Mouse (Mus musculus): ENCODE measurements at regions not wholly inside any gene's neighbourhood (a gene's known extent, or its start where the extent isn't known, plus 50 kb on each side); places are given as distances from the start of the nearest gene placed in this dataset.
A peak's percentile ranks its signal among the peaks of the same experiment; 100 is the strongest.
"Not testable (repeated sequence)": the region's sequence is repeated elsewhere in the genome, so short reads cannot be mapped to it uniquely, and the experiment has no call there.

DNA sequence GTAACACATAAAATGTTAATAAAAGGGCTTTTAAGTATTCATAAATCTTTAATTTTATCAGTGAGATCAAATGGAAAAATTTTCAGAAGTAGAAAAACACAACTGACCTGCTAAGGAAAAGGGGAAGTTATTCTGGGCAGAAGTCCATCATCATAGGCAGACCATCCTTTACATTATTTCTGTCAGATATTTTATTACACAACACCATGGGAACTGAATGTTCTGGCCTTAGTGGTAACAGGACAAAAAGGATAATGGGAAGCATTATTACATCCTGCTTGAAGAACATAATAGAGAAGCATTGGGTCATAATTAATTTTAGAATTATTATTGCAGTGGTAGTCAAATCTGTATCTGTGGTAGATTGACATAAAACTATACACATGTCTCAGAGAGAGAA is 603.5 kb upstream of the Gje1 start:
- no peak for DNase-seq (ENCODE audit: low spot score in 2 of 2)

DNA sequence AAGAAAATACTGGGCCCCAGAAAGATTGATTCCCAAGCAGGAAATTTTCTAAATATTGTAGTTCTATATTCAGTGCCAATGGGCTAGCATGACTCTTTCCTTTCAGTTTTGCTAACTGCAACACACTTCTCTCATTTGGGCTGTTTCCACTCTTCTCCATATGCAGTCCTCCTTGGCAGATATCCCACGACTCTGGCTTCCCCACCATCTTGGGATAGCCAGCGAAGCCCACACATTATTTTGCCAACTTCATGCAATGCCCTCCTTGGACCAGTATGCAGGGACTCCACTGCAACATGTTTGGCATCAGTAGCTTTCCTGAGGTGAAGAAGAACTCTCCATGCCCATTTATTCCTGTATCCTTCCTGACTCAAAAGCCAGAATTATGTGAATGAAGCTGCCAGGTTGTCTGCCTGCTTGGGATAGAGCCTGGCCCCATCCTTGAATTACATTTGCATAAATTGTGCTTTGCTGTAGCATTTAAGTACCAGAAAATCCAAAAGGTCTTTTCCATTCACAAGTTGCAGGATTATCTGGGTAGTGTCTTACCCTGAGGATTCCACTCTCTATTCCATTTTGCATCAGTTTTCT is 599.1 kb upstream of the Gje1 start:
- no peak for DNase-seq (ENCODE audit: low spot score in 2 of 2)

DNA sequence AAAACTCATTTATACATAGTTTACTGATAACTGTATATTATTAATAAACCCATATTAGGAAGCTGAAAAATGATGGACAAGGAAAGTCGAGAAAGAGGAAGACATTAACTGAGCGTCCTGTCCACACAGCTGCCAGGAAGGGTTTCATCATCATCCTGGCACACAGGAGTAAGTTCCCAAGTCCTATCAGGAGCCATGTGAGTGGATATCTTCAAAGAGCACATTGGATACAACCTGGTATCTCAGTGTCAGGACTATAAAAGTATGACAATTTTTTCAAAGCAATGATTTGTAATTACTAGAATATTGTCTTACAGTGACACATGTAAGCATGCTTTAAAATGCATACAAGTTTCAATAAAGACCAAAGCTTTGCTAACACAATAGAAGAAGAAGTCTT is 592.6 kb upstream of the Gje1 start:
- no peak for DNase-seq (ENCODE audit: low spot score in 2 of 2)

DNA sequence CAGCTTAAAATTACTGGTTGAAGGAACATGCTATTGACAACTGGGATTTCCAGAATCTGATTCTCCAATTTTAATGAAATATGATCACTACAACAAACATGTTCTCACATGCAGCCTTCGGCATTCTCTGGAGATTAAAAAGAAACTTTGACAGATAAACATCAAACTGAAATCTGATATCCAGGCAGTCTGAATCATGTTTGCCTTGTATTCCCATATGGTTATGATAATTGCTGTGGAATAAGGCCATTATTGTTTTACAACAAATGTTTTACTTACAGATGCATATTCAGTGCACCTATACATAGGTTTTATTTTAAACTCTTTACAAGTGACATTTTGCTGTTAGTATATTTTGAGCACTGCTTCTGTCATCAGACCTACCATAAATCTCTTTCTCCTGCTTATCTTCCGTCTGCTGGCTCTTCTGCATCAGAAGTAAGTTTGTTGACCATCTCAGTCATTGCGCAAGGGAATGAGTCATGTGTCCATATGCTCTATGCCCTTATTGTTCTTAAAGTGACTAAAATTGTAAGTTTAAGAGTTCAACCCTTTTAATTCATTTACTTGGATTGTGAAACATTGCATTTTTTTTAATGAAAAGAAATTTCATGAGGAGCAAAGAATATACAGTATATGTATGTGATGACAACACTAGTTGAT is 587.9 kb upstream of the Gje1 start:
- DNase-seq (ENCODE audit: low spot score in 2 of 2), result no peak

DNA sequence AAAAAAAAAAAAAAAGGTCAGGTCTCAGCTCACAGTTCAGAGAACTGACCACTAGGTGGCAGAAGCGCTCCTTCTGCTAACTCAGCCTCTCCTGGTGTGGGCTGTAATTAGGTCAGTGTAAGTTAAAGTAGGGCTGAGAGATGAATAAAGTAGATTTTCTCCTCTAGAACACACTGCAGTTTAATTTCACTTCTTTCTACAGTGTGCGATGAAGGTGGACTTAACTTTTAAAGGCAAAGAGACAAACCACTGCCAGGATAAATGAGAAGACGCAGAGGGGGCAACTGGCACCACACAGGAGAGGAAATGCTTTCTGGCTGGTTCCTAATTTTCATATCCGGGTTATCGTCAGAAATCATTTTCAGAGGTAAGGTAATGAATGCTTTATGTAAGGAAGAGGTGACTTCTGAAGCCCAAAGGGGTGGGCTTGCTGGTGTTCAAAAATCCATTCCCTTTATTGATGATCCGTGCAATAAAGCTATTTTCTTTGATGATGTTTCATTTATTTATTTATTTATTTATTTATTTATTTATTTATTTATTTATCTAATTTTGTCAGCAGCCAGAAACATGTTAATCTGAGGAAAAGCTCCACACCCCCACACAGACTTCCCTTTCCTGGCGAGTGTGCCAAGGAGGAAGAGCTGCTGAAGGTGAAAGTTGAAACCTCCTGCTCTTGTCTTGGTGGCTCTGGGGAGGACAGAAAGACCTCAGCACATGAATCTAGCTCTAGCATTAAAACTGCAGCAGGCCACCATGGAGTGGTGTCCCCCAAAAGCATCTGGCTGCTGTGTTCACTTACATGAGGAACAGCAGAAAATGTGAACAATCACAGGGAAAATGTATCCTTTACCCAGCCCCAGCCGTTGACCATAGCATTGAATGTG is 582.4 kb upstream of the Gje1 start:
- DNase-seq (ENCODE audit: low spot score in 2 of 2), result peak; percentile 73 to 82

DNA sequence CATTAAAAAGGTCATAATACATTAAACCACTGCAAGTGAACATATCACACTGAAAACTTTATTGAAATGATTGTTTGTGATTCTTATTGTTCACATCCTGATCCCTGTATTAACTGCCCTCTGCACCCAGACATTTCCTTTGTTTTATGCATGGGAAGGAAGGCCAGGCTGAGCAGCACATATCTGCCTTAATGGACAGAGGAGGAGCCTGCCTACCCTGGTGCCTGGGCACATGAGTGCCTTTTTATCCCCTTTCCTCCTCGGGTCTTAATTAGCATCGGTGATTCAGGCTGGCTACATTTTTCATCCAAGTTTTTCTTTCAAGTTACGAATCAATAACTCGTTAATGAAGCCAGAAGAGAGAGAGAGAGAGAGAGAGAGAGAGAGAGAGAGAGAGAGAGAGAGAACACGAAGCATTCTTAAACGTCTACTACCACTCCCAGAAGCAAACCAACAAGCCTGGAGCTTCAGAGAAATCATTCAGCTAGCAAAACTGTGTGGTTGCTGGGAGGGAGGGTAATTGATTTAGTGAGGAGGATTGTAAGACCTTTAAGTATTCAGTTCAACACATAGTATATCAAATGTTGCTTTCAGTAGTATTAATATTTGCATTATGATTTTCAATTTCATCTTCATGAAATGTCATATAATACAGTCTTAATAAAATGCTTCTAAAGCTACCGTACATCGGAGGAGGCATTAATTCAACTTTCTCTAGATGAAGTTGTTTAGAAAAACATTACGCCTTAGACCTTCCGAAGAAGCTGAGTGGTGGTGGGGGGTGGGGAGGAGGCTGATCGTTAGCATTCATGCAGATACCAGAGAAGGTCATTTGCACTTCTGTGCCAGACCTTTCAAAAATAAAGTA is 581.6 kb upstream of the Gje1 start:
- no peak for DNase-seq (ENCODE audit: low spot score in 2 of 2)

DNA sequence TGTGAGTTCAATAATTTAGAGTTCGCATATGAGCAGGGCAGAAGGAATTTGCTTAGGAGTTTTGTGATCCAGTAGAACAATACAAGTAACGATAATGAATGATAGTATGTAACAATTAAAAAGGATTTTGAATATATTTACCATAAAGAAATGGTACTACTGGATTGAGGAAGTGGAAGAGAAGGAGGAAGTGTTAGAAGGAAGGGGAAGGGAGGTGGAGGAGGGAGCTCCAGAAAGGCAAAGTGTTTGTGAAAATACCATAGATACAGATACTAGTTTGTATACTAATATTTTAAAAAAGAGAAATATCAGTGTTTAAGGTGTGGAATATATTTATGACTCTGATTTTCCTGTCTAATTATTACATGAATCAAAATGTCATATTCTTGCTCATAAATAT is 579.2 kb upstream of the Gje1 start:
- DNase-seq (ENCODE audit: low spot score in 2 of 2), result no peak

DNA sequence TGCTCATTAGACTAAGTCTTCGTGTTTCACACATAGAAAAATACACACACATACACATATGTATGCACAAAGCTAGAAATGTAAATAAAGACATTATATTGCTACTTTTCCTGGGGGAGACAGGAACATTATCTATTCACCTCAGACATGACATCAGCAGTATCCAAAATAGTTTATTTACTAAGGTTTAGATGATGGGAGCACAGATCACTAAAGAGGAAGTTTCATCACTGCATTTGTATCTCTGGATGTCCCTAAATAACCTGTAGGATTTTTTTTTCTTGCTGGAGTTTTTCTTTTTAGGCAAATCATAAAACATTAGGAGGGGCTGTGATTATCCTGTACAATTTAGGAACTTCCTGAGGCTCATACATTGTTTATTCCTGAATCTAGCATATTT is 576.1 kb upstream of the Gje1 start:
- DNase-seq (ENCODE audit: low spot score in 2 of 2), result no peak

DNA sequence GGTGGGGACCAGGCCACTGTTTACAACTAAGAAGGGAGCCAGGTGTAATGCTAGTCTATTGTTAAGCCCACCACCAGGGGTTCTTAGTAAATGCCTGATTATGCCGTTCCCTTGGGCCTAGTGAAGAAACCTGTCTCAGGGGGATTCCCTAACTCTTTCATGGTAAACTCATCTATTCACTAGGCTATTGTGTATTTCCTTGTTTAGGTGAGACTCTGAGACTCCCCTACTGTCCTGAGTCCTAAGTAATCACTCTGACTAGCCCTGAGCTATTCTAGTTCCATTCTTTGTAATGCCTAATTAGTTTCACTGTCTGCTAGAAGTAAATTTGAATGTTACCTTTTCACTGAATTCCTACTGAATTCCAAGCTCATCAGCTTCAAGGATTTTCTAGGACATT is 545.3 kb upstream of the Gje1 start:
- DNase-seq (ENCODE audit: low spot score in 2 of 2), result not testable (repeated sequence)

DNA sequence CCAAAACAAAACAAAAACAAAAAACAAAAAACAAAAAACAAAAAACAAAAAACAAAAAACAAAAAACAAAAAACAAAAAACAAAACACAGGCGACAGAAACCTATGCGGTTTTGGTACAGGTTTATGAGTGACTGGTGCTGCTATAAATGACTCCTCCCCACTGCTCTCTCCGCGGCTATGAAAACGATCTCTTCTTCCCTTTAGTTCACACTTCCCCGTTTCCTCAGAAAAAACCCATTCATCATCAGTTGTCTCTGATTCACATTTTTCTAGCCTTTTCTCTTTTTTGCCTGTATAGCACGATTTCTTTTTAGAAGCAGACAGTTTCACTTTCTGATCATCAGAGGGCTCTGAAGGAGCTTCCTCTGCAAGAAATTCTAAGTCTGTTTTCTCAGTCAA is 544.3 kb upstream of the Gje1 start:
- not testable (repeated sequence) for DNase-seq (ENCODE audit: low spot score in 2 of 2)

DNA sequence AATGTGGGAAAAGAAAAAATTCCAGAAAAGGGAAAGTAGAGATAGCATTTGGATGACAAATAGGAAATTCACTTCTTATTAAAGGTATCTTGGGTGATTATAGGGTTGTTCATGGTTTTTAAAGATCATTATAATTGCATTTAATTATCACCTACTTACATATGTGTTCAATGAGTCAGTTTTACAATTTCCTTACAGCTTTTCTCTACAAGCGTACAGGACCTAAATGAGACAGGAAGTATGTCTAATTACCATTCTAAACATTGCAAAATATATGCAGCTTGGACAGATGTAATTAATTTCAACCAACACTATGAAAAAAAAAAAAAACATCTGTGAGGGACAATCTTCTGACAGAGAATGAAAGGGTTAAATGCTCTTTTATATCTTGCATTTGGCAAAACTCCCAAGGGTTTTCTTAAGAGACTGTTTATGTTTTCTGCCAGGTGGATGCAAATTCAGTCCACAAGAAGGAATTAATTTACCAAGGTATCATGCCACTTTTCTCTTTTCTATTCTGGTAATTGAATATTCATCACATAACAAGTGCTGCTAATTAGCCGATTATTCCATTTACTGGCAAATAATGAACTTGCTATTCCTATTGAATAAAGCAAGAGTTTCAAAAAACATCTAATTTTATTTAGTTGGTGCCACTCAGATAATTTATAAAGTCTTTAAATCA is 531.5 kb upstream of the Gje1 start:
- no peak for DNase-seq (ENCODE audit: low spot score in 2 of 2)

DNA sequence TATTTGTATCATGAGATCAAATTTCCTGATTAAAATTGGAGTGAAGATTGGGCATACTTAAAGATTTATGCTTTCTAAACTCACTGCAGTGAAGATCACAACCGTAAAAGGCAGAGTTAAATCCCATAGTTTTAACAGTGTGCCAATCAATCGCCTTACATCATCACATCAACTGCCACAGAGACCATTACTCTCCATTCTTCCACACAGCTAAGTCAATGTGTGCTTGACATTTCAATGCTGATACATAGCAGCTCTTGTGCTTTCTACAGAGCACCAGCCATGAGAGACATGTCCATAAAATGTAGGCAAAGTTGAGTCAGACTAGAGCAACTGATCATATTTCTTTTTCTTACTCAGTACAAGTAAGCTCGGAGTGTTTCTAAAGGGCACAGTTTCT is 530.9 kb upstream of the Gje1 start:
- no peak for DNase-seq (ENCODE audit: low spot score in 2 of 2)

DNA sequence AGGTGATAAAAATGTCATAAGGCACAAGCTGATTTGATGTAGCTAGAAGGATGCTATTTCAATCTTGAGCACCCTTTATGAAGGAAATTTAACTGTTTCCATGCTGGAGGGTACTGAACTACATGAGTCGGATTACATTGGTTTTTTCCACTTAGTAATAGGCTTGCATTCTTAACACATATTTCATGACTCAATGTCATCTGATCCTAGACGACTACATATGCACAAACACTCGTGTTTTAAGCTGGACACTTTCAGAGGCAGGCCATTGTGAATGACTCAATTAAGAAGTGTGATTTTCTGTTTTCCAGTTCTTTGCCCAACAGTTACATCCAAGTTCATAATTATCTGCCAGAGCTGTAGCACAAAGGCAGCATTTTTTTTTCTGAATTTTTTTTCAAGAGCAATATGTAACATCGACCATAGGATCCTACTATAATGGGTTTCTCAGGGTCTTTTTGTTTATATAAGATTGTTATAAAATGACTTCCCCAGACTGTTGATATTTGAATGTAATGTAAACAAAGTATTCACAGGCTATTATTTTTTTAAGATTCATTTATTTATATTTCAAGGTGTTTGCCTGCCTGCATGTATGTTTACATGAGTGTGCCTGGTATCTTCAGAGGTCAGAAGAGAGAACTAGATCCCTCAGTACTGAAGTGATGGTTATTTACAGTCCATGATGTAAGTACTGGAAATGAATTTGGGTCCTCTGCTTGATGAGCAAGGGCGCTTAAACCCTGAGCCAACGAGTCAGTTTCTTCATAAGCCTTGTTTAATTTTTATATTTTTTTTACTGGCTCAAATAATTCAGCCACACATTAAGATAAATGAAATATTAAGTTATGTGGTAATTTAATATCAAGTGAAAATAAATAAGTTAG is 526.6 kb upstream of the Gje1 start:
- no peak for DNase-seq (ENCODE audit: low spot score in 2 of 2)

DNA sequence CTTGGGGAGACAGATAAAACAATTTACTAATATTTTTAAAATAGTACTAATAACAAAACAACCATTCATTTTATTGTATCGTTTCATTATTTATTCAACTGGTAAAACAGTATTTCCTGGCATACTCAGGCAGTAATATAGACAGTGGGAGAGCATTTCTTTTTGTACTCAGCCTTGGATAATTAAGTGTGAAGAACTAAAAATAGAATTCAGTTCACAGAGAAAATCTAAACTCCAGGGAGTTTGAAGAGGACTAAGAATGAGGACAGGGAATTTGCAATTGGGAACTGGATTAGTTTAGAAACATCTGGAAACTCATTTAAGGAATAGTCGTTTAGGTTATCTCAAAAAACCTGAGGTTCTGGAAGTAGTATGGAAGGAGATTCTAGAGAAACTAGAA is 525.4 kb upstream of the Gje1 start:
- no peak for DNase-seq (ENCODE audit: low spot score in 2 of 2)

DNA sequence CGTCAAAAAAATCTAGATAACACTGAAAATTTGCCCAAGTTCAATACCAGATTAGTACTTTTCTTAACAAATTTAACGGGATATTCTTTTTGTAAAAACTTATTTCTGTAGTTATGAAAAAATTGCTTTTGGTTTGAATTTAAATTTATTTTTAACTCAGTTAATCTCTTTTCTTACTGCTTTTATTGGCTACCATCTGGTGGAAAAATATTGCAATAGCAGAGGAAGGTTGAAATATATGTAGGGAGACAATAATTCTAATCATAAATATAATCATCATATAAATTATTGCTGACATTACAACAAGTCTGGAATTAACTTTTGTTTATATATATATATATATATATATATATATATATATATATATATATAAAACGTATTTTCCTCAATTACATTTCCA is 500.9 kb upstream of the Gje1 start:
- no peak for DNase-seq (ENCODE audit: low spot score in 2 of 2)

DNA sequence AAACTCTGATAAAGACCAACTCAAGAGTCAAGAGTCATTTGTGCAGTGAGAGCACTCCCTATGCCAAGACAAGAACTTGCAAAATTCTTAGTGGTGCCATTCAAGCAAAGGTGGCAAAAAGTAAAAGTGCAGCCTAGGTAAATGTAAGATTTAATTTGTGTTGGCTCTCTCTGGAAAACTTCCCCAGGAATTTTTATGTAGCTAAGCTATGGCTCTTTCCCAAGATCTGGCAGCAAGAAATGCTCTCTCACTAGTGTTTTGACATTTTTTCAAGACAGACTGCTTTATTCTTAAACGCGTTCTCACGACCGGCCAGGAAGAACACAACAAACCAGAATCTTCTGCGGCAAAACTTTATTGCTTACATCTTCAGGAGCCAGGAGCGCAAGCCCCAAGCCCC is 461.6 kb upstream of the Gje1 start:
- no peak for DNase-seq (ENCODE audit: low spot score in 2 of 2)

DNA sequence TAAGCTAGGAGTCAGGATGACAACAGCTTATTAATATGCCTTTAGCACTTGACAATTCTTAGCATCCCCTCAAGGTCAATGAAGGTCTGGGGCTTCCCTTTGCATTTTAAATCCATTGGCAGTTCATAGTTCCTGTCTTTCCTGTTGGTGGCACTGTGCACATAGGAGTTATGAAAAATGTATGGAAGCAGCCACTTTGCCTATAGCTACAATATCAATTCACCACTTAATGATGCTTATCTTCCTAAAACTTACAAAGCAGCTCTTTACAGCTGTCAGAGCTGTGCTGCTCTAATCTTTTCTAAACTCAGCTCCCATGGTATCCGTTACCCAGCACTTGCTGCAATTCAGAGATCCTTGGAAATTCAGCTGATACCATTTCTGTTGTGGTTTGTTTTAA is 456.4 kb upstream of the Gje1 start:
- DNase-seq (ENCODE audit: low spot score in 2 of 2), result no peak

DNA sequence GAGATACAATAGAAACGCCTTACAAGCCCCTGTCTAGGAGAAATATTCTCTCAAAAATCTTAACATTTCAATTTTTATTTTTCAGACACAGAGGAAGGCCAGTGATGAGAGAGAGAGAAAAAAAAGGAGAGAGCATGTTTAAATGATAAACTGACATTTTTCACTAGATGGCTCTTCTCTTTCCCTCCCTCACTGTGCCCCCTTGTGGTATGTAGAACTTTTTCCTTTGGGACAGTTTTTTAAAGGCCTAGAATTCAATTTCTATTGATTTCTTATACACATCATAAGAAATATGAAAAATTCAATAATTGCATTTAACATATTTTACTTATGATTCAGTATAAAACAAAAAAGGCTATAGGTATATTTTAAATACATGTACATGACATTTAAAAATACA is 454.5 kb upstream of the Gje1 start:
- DNase-seq (ENCODE audit: low spot score in 2 of 2), result no peak

DNA sequence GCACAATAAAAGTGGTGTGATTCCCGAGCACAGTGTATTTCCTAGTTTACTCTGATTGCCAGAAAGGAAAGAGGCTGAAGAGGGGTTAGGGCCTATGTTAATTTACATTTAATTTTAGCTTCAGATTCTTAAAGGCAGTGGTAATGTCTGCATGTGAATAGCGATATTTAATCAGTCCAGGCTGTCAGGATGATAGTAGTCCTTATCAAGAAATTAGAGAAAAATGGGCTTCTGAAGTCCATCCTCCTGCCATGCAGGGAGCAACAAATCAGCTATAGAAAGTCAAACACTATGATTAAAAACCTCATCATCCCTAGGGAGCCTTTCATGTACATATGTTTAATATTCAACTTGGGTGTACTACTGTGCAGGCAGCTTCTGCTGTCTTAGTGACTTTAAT is 422.7 kb upstream of the Gje1 start:
- DNase-seq (ENCODE audit: low spot score in 2 of 2), result no peak

Data from gastrocnemius, postnatal 4 days (tissue).